Mouse (Mus musculus) telencephalon, adult 2 months (tissue): ENCODE data around the gene Pilra.

Source experiments
- DNase-seq: peaks from one replicate; pipeline ENCODE4 v3.0.0-alpha.2; 2011; ENCODE audit warnings: low read depth, low spot score

Gene Pilra

GRCm38 (mm10) chr5:137779053-137779933 is 56.8 kb downstream of the Pilra start:
- no peak for DNase-seq

GRCm38 (mm10) chr5:137778635-137779034 is 57.4 kb downstream of the Pilra start, which contains the start of gene Ppp1r35:
TSS of gene Ppp1r35 (plus strand) at chr5:137778849.
- peak; percentile 97 for DNase-seq

GRCm38 (mm10) chr5:137777267-137777845 is 58.7 kb downstream of the Pilra start:
- no peak for DNase-seq

- no peak for DNase-seq
These were observed 59.6 kb downstream of the Pilra start for GRCm38 (mm10) chr5:137776408-137776918.

- no peak for DNase-seq
These were observed 60.3 kb downstream of the Pilra start for GRCm38 (mm10) chr5:137775587-137776290.

- DNase-seq, result no peak
These were observed 63.3 kb downstream of the Pilra start for GRCm38 (mm10) chr5:137772755-137773154.
